Mouse (Mus musculus): Measurements from ENCODE around the gene Ltbp1. TPM values are rescaled to one million over a fixed set of nuclear protein-coding genes. Genes with fewer than 3 reads are reported as not detected.

The Ltbp1 gene
- polyA plus RNA-seq, 1 experiment: not detected

DNA sequence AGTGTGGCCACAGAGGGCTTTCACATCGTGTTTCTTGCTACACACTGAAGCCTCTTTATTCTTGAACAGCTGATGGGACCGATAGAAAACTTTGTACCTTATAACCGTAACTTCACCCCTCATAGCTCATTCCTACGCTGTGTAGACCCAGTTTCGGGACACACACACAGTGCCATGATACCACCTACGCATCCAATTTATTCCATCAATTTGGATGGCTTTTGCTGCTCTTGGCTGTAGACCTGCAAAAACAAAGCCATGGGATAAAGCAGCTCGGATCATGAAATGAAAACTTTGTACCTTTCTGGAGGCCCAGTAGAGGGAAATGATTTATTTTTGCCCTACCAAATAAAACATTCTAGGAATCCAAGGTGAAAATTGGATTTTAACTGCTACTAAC is 239.7 kb downstream of the Ltbp1 start:
- WGBS: 90% methylated on average over 7 of the region's 7 CpGs
- no peak overlapping the region for H3K27ac ChIP-seq (ENCODE audit: insufficient read depth, low read depth, low read length)
- TF ChIP-seq CTCF (IDR thresholded peaks at IDR 0.05; ENCODE audit: insufficient read depth, low read depth, low read length) (no peak), POLR2A (IDR thresholded peaks at IDR 0.05; ENCODE audit: insufficient read depth, low read depth, low read length) (no peak)
- no peaks in the 10 kb centered on the region for H3K4me1 ChIP-seq (ENCODE audit: control insufficient read depth, insufficient read depth, low read length)
- no peak overlapping the region for H3K4me3 ChIP-seq (ENCODE audit: insufficient read depth, low read depth, low read length)

DNA sequence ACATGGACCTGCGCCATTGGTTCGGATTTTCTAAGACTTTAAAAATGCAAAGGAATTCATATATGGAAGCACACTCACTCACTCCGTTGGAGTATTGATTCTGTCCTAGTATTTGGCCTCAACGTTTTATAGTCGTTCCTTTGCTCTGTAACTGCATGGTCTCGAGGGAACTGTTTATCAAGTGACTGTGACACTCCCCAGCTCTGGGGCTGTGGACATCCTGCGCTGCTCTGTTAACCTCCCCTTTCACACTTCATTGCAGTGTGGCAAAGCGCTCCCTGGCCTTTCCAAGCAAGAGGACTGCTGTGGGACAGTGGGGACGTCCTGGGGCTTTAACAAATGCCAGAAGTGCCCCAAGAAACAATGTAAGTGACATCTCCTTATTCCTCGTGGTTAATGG is 243.3 kb downstream of the Ltbp1 start:
- 85% methylated on average over 10 of the region's 10 CpGs for WGBS
- no peak overlapping the region for H3K4me3 ChIP-seq (ENCODE audit: insufficient read depth, low read depth, low read length)
- TF ChIP-seq CTCF (IDR thresholded peaks at IDR 0.05; ENCODE audit: insufficient read depth, low read depth, low read length) (no peak), POLR2A (IDR thresholded peaks at IDR 0.05; ENCODE audit: insufficient read depth, low read depth, low read length) (no peak)
- H3K27ac ChIP-seq (ENCODE audit: insufficient read depth, low read depth, low read length): no peak overlapping the region
- H3K4me1 ChIP-seq (ENCODE audit: control insufficient read depth, insufficient read depth, low read length): no peaks in the 10 kb centered on the region

DNA sequence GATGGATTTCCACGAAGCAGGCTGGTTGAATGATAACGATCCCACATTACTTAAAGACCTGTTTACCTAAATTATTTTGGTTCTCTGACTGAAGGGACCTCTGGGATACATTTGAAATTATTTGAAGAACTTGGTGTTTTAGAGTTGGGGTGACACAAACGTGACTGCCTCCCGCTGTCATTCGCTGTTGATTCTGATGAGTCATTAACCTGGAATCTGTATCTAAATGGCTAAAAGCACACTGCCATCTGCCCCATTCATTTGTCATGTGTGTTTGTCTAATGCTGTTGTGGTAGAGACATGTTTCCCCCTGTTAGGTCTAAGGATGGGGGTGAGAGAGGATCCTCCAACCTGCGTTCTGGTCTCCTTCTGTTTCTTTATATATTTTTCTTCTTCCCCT is 245.2 kb downstream of the Ltbp1 start:
- no peak for TF ChIP-seq CTCF (IDR thresholded peaks at IDR 0.05; ENCODE audit: insufficient read depth, low read depth, low read length)
- TF ChIP-seq POLR2A (IDR thresholded peaks at IDR 0.05; ENCODE audit: insufficient read depth, low read depth, low read length): no peak
- 88% methylated on average over 6 of the region's 6 CpGs for WGBS
- H3K27ac ChIP-seq (ENCODE audit: insufficient read depth, low read depth, low read length): no peak overlapping the region
- H3K4me1 ChIP-seq (ENCODE audit: control insufficient read depth, insufficient read depth, low read length): no peaks in the 10 kb centered on the region
- H3K4me3 ChIP-seq (ENCODE audit: insufficient read depth, low read depth, low read length): no peak overlapping the region

DNA sequence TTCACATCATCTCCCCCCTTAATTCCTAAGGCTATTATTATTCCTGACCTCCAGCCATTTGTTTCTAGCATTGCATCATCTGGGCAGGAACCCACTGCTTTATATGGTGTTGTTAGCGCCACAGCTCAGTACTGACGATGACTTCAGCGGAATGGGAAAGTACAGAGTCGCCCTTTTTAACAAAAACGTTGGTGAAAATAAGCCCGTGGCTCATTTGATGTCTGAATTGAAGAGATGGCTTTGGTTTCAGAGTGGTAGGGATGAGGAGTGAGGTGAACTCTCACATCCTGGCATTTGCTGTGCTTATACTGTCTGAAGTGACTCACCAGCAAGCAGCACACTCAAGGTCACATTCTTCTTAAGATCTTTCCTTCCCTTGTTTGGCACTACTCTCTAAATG is 245.7 kb downstream of the Ltbp1 start:
- TF ChIP-seq POLR2A (IDR thresholded peaks at IDR 0.05; ENCODE audit: insufficient read depth, low read depth, low read length) (no peak), CTCF (IDR thresholded peaks at IDR 0.05; ENCODE audit: insufficient read depth, low read depth, low read length) (no peak)
- no peak overlapping the region for H3K4me3 ChIP-seq (ENCODE audit: insufficient read depth, low read depth, low read length)
- no peaks in the 10 kb centered on the region for H3K4me1 ChIP-seq (ENCODE audit: control insufficient read depth, insufficient read depth, low read length)
- no peak overlapping the region for H3K27ac ChIP-seq (ENCODE audit: insufficient read depth, low read depth, low read length)
- 76% methylated on average over 6 of the region's 6 CpGs for WGBS

DNA sequence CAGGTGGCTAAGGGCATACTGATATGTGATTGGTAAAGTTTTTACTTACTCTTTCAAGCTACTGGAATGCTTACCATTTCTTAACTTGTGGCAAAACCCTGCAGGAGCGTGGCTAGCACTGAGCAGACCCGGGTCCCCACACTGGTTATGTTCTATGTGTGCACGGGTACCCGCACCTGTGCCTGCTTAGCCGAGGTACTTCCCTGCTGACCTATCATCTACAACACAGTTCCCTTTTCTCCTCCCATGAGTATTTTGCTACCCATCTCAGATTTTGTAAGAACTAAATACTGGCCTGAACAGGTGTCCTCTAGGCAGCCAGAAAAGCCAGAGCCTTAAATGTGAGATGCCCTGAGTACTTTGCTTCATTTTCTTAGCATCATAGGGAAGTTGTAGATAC is 247.2 kb downstream of the Ltbp1 start:
- TF ChIP-seq CTCF (IDR thresholded peaks at IDR 0.05; ENCODE audit: insufficient read depth, low read depth, low read length) (no peak), POLR2A (IDR thresholded peaks at IDR 0.05; ENCODE audit: insufficient read depth, low read depth, low read length) (no peak)
- H3K27ac ChIP-seq (ENCODE audit: insufficient read depth, low read depth, low read length): no peak overlapping the region
- 98% methylated on average over 5 of the region's 5 CpGs for WGBS
- H3K4me1 ChIP-seq (ENCODE audit: control insufficient read depth, insufficient read depth, low read length): no peaks in the 10 kb centered on the region
- H3K4me3 ChIP-seq (ENCODE audit: insufficient read depth, low read depth, low read length): no peak overlapping the region

DNA sequence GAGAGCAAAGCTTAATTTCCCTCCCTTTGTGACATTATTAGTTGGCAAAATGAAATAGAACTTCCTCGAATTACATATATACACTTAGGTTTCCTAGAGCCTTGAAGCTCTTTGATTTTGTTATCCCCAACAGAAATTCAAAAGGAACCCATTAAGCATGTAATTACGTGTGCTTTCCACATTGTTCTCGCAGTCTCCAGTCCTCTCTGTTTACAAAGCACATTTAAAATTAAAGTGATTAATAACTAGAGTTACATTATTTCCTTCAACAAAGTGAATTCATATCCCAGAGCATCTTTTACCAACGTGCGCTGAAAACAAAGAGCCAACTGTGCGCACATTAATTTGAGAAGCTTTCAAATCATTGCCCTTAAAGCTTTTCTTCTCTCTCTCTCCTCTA is 249.5 kb downstream of the Ltbp1 start:
- no peak overlapping the region for H3K27ac ChIP-seq (ENCODE audit: insufficient read depth, low read depth, low read length)
- 34% methylated on average over 6 of the region's 6 CpGs for WGBS
- no peak for TF ChIP-seq CTCF (IDR thresholded peaks at IDR 0.05; ENCODE audit: insufficient read depth, low read depth, low read length)
- TF ChIP-seq POLR2A (IDR thresholded peaks at IDR 0.05; ENCODE audit: insufficient read depth, low read depth, low read length): no peak

DNA sequence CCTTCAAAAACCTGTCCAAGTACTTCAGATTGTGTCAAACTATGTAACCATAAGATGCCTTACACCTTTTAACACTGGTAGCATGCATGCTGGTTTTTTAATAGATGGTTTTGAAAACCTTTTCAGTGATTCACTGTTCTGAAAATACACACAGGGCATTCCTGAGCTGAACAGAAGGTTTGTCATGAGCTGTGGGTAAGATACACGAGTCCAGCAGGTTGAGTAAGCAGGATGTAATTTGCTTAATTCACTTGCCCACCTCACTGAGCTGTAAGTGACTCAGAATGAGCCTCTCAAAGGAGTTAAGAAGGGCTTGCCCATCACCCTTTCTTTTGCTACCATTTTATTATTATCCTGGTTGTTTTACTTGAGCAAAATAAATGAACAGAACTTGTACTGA is 250.6 kb downstream of the Ltbp1 start:
- H3K4me3 ChIP-seq (ENCODE audit: insufficient read depth, low read depth, low read length): no peak overlapping the region
- H3K27ac ChIP-seq (ENCODE audit: insufficient read depth, low read depth, low read length): no peak overlapping the region
- WGBS: 45% methylated on average over 1 of the region's 1 CpGs
- no peaks in the 10 kb centered on the region for H3K4me1 ChIP-seq (ENCODE audit: control insufficient read depth, insufficient read depth, low read length)
- TF ChIP-seq CTCF (IDR thresholded peaks at IDR 0.05; ENCODE audit: insufficient read depth, low read depth, low read length): no peak
- TF ChIP-seq POLR2A (IDR thresholded peaks at IDR 0.05; ENCODE audit: insufficient read depth, low read depth, low read length): no peak

More for the DNA sequence above, 249.5 kb downstream of the Ltbp1 start:
- Histone ChIP-seq H3K4me1 (ENCODE audit: control insufficient read depth, insufficient read depth, low read length) (no peaks in the 10 kb centered on the region), H3K4me3 (ENCODE audit: insufficient read depth, low read depth, low read length) (no peak overlapping the region)

DNA sequence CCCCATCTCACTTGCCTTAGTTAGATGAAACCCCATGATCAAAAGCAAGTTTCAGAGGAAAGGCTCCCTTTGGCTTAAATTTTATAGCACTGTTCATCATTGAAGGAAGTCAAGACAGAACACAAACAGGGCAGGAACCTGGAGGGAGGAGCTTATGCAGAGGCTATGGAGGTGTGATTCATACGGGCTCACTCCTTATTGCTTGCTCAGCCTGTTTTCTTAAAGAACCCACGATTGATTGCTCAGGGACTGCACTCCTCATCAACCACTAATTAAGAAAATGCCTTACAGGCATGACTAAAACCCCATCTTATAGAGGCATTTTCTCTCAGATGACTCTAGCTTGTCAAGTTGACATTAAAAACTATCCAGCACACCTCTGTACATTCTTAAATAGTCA is 253.1 kb downstream of the Ltbp1 start:
- TF ChIP-seq CTCF (IDR thresholded peaks at IDR 0.05; ENCODE audit: insufficient read depth, low read depth, low read length): no peak

DNA sequence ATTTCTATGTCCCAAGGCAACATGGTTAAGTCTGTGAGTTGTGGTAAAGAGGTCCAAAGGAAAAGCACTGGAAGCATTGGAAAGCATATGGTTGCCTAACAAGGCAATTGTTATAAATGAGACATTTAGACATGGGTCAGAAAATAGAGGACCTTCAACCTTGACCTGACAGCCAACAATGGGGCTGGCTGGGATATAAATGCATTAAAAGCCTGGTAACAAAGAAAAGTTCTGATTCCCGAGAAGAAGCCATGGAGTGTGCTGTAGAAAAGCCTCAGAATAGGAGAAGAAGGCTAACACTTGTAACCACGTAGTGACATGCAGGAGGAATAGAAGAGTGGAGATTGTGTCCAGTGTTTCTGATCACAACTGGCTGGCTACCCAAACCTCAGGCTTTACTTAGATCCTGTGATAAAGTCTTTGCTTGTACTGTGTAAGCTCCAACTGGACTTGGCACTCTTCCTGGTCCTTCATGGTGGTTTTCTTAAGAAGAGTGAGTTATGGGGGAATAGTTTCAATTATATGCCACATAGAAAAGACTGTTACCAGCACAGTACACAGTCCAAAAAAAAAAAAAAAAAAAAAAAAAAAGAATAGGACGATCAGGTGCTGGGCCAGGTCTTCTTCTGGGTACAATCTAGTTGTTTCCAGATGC is 258.1 kb downstream of the Ltbp1 start:
- Histone ChIP-seq H3K27ac (ENCODE audit: insufficient read depth, low read depth, low read length) (no peak overlapping the region), H3K4me1 (ENCODE audit: control insufficient read depth, insufficient read depth, low read length) (no peaks in the 10 kb centered on the region), H3K4me3 (ENCODE audit: insufficient read depth, low read depth, low read length) (no peak overlapping the region)
- TF ChIP-seq POLR2A (IDR thresholded peaks at IDR 0.05; ENCODE audit: insufficient read depth, low read depth, low read length): no peak
- no peak for TF ChIP-seq CTCF (IDR thresholded peaks at IDR 0.05; ENCODE audit: insufficient read depth, low read depth, low read length)
- 86% methylated on average over 3 of the region's 3 CpGs for WGBS

More for the DNA sequence above, 253.1 kb downstream of the Ltbp1 start:
- H3K4me3 ChIP-seq (ENCODE audit: insufficient read depth, low read depth, low read length): no peak overlapping the region
- WGBS: 66% methylated on average over 2 of the region's 2 CpGs
- no peak overlapping the region for H3K27ac ChIP-seq (ENCODE audit: insufficient read depth, low read depth, low read length)
- H3K4me1 ChIP-seq (ENCODE audit: control insufficient read depth, insufficient read depth, low read length): no peaks in the 10 kb centered on the region

DNA sequence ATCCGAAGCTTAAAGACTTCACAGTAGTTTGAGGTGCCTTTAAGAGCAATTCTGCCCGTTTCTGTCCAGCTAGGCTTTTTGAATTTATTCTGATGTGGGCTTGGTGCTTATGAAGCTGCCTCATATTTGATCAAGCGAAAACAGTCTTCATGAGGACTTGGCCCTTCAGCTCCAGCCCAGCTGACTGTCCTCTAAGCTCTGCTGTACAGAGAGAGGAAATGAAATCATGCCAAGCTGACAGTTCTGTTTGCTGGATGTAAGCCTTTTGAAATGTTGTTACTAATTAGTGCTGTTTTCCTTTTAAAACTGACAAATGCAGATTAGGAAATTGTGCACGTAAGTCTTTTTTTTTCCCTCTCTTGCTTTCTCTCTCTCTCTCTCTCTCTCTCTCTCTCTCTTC is 263.1 kb downstream of the Ltbp1 start:
- H3K27ac ChIP-seq (ENCODE audit: insufficient read depth, low read depth, low read length): no peak overlapping the region
- H3K4me1 ChIP-seq (ENCODE audit: control insufficient read depth, insufficient read depth, low read length): no peaks in the 10 kb centered on the region
- no peak for TF ChIP-seq POLR2A (IDR thresholded peaks at IDR 0.05; ENCODE audit: insufficient read depth, low read depth, low read length)
- TF ChIP-seq CTCF (IDR thresholded peaks at IDR 0.05; ENCODE audit: insufficient read depth, low read depth, low read length): no peak
- no peak overlapping the region for H3K4me3 ChIP-seq (ENCODE audit: insufficient read depth, low read depth, low read length)
- 69% methylated on average over 4 of the region's 4 CpGs for WGBS

Measured in olfactory bulb, adult 2 months (tissue).